Mouse (Mus musculus) gastrocnemius, adult 2 months (tissue): ENCODE results near the gene Tmem106a. TPM values are rescaled to one million over a fixed set of nuclear protein-coding genes. Genes with fewer than 3 reads are reported as not detected.
"Not testable (repeated sequence)": the region's sequence is repeated elsewhere in the genome, so short reads cannot be mapped to it uniquely, and the experiment has no call there.

ENCODE experiments used
- DNase-seq: peaks from one replicate; pipeline ENCODE4 v3.0.0; 2022
- H3K27ac ChIP-seq: fragments of 200-600 bp; 2 replicates; pipeline ENCODE4 v1.8.1; 2022; ENCODE audit warnings: mild to moderate bottlenecking
- H3K4me3 ChIP-seq: fragments of 200-600 bp; 2 replicates; pipeline ENCODE4 v1.8.1; 2022; ENCODE audit warnings: mild to moderate bottlenecking, moderate library complexity
- CTCF ChIP-seq: fragments of 200-600 bp; IDR thresholded peaks from 2 replicates; pipeline ENCODE4 v1.8.1; 2022; ENCODE audit warnings: antibody characterized with exemption, mild to moderate bottlenecking, moderate library complexity
- intact Hi-C: fragments of 180-260 bp; cut with DNase I; formaldehyde crosslinking; loops from one replicate; pipeline ENCODE4 v1.15.1; 2025
- total RNA-seq, 2 experiments: library from RNA; stranded (reverse); gene quantifications; 2 replicates each; pipeline ENCODE4 v1.2.3; 2021

The Tmem106a gene
- total RNA-seq, 2 experiments from 2014 or later, result 1.0 to 2.6 TPM

- TF ChIP-seq CTCF, result peak; percentile 27; the same call in 1 of the 2 replicates
- Histone ChIP-seq H3K27ac (no peak overlapping the region), H3K4me3 (no peak overlapping the region)
- DNase-seq, result no peak
- intact Hi-C loops, result loop anchor here (10.0 kb wide), 1 partner anchor 159 kb away; the partner anchor contains the start of gene Dhx8
These were observed 5.9 kb upstream of the Tmem106a start for GRCm38 (mm10) chr11:101576116-101576515.

GRCm38 (mm10) chr11:101581081-101581764 is 819 bp upstream of the Tmem106a start:
- H3K4me3 ChIP-seq, result no peak overlapping the region
- no peak overlapping the region for H3K27ac ChIP-seq
- no peak for TF ChIP-seq CTCF
- no peak for DNase-seq
- intact Hi-C loops, result no loop called here

GRCm38 (mm10) chr11:101583205-101583604 is 1.2 kb downstream of the Tmem106a start:
- Histone ChIP-seq H3K4me3 (peak overlapping the region; percentile 25), H3K27ac (peak overlapping the region; percentile 81; the same call in 1 of the 2 replicates)
- TF ChIP-seq CTCF, result no peak
- no peak for DNase-seq
- intact Hi-C loops, result no loop called here

GRCm38 (mm10) chr11:101585031-101585430 is 3.0 kb downstream of the Tmem106a start:
- DNase-seq, H3K4me3 ChIP-seq, intact Hi-C loops, H3K27ac ChIP-seq: not testable (repeated sequence)

GRCm38 (mm10) chr11:101585805-101586204 is 3.8 kb downstream of the Tmem106a start:
- intact Hi-C loops, result no loop called here
- Histone ChIP-seq H3K27ac (no peak overlapping the region), H3K4me3 (no peak overlapping the region)
- no peak for TF ChIP-seq CTCF
- DNase-seq, result no peak

- TF ChIP-seq CTCF, result no peak
- intact Hi-C loops, result no loop called here
- H3K27ac ChIP-seq, result peak overlapping the region; percentile 6; the same call in 1 of the 2 replicates
- no peak overlapping the region for H3K4me3 ChIP-seq
- DNase-seq, result no peak
These were observed 5.6 kb downstream of the Tmem106a start for GRCm38 (mm10) chr11:101587676-101588075.

GRCm38 (mm10) chr11:101588868-101589267 is 6.8 kb downstream of the Tmem106a start:
- TF ChIP-seq CTCF, result no peak
- H3K27ac ChIP-seq, result no peak overlapping the region
- intact Hi-C loops, result no loop called here

GRCm38 (mm10) chr11:101589444-101589843 is 7.4 kb downstream of the Tmem106a start:
- intact Hi-C loops, result no loop called here
- peak; percentile 49 for DNase-seq

More at GRCm38 (mm10) chr11:101588868-101589267, 6.8 kb downstream of the Tmem106a start:
- no peak overlapping the region for H3K4me3 ChIP-seq
- no peak for DNase-seq

GRCm38 (mm10) chr11:101589989-101590624 is 8.1 kb downstream of the Tmem106a start:
- Histone ChIP-seq H3K4me3 (no peak overlapping the region), H3K27ac (no peak overlapping the region)
- TF ChIP-seq CTCF, result no peak
- intact Hi-C loops, result no loop called here
- no peak for DNase-seq

More at GRCm38 (mm10) chr11:101589444-101589843, 7.4 kb downstream of the Tmem106a start:
- H3K27ac ChIP-seq, result 0 out of 2 replicates have a peak overlapping the region, but pooled peaks have one; percentile 16
- no peak overlapping the region for H3K4me3 ChIP-seq
- peak; percentile 96 for TF ChIP-seq CTCF

GRCm38 (mm10) chr11:101599156-101599555 is 17.1 kb downstream of the Tmem106a start, which contains the start of gene Gm11634:
Gene Gm11634 (minus strand): TSS chr11:101599256.
- intact Hi-C loops, result no loop called here
- no peak within 1 kb of the TSS for H3K27ac ChIP-seq
- no peak for TF ChIP-seq CTCF
- no peak for DNase-seq
- no peak within 1 kb of the TSS for H3K4me3 ChIP-seq

GRCm38 (mm10) chr11:101602491-101602890 is 20.4 kb downstream of the Tmem106a start:
- intact Hi-C loops, result no loop called here
- no peak overlapping the region for H3K27ac ChIP-seq
- no peak overlapping the region for H3K4me3 ChIP-seq
- TF ChIP-seq CTCF, result no peak
- peak; percentile 56 for DNase-seq

- no peak for TF ChIP-seq CTCF
- peak overlapping the region; percentile 78 for H3K4me3 ChIP-seq
- no peak overlapping the region for H3K27ac ChIP-seq
- no peak for DNase-seq
- intact Hi-C loops, result no loop called here
These were observed 22.1 kb downstream of the Tmem106a start for GRCm38 (mm10) chr11:101604116-101604515.

GRCm38 (mm10) chr11:101604531-101605453 is 22.8 kb downstream of the Tmem106a start:
- intact Hi-C loops, result not testable (repeated sequence)
- peak; percentile 79 for DNase-seq
- peak overlapping the region; percentile 78 for H3K4me3 ChIP-seq
- H3K27ac ChIP-seq, result peak overlapping the region; percentile 52; the same call in 1 of the 2 replicates

- intact Hi-C loops, DNase-seq, H3K27ac ChIP-seq, H3K4me3 ChIP-seq: not testable (repeated sequence)
These were observed 25.1 kb downstream of the Tmem106a start for GRCm38 (mm10) chr11:101607134-101607533.
